Mouse (Mus musculus) MEL (cell line): ENCODE results near the gene Dgcr8. TPM values are rescaled to one million over a fixed set of nuclear protein-coding genes. Genes with fewer than 3 reads are reported as not detected.

Experiments
- DNase-seq: peaks from one replicate; pipeline ENCODE4 v3.0.0; 2011; ENCODE audit warnings: low read depth, low spot score
- H3K27ac ChIP-seq: 2 replicates; pipeline ENCODE4 v1.5.1; 2012; ENCODE audit warnings: low read depth, mild to moderate bottlenecking, control low read depth, low read length, moderate library complexity; ENCODE audit not compliant: control insufficient read depth
- H3K27me3 ChIP-seq, 2 experiments: fragments of 150-350 bp in 1 of 2; sonication (generic) in 1 of 2; 2 replicates each; pipeline ENCODE4 v1.6.1; 2012; ENCODE audit warnings: low read length in 2 of 2, mild to moderate bottlenecking in 2 of 2, improper control_type of control experiment in 1 of 2, moderate library complexity in 1 of 2; ENCODE audit not compliant: insufficient read depth in 2 of 2, control insufficient read depth in 1 of 2
- H3K36me3 ChIP-seq, 2 experiments: 2 replicates each; pipeline ENCODE4 v1.6.1; 2012 to 2014; ENCODE audit warnings: low read length in 2 of 2, improper control_type of control experiment in 1 of 2, inconsistent platforms in 1 of 2, mild to moderate bottlenecking in 1 of 2; ENCODE audit not compliant: insufficient read depth in 2 of 2, control insufficient read depth in 1 of 2
- H3K4me1 ChIP-seq, 2 experiments: fragments of 150-350 bp in 1 of 2; sonication (generic) in 1 of 2; 2 replicates each; pipeline ENCODE4 v1.6.1; 2012; ENCODE audit warnings: low read length in 2 of 2, improper control_type of control experiment in 1 of 2, mild to moderate bottlenecking in 1 of 2; ENCODE audit not compliant: insufficient read depth in 2 of 2, control insufficient read depth in 1 of 2
- H3K4me3 ChIP-seq, 2 experiments: fragments of 150-350 bp in 1 of 2; sonication (generic) in 1 of 2; 2 replicates each; pipeline ENCODE4 v1.5.1; 2012; ENCODE audit warnings: low read depth in 2 of 2, low read length in 2 of 2, mild to moderate bottlenecking in 2 of 2, moderate library complexity in 2 of 2, control low read depth in 1 of 2, improper control_type of control experiment in 1 of 2; ENCODE audit not compliant: control insufficient read depth in 1 of 2, insufficient read depth in 1 of 2
- H3K79me2 ChIP-seq: 2 replicates; pipeline ENCODE4 v1.6.1; 2012; ENCODE audit warnings: mild to moderate bottlenecking, low read length, moderate library complexity; ENCODE audit not compliant: control insufficient read depth, poor library complexity, insufficient read depth
- H3K9ac ChIP-seq: 2 replicates; pipeline ENCODE4 v1.6.1; 2012; ENCODE audit warnings: low read depth, mild to moderate bottlenecking, control low read depth, low read length, moderate library complexity; ENCODE audit not compliant: control insufficient read depth, poor library complexity, severe bottlenecking
- H3K9me3 ChIP-seq: fragments of 150-350 bp; sonication (generic); replicated peaks from 2 replicates; pipeline ENCODE4 v1.6.1; 2012; ENCODE audit warnings: mild to moderate bottlenecking, low read length, improper control_type of control experiment, moderate library complexity; ENCODE audit not compliant: insufficient read depth
- CHD1 ChIP-seq: IDR thresholded peaks from 2 replicates; pipeline ENCODE4 v1.6.1; 2012; ENCODE audit warnings: low read depth, mild to moderate bottlenecking, inconsistent platforms, low read length, improper control_type of control experiment
- CTCF ChIP-seq, 3 experiments: IDR thresholded peaks in 2 of 3; conservative IDR thresholded peaks in 1 of 3; 2 replicates each; pipeline ENCODE4 v1.5.1; 2011 to 2012; ENCODE audit warnings: low read length in 3 of 3, low read depth in 2 of 3, mild to moderate bottlenecking in 2 of 3, improper control_type of control experiment in 1 of 3, inconsistent platforms in 1 of 3, mixed read lengths in 1 of 3, moderate library complexity in 1 of 3; ENCODE audit not compliant: control insufficient read depth in 1 of 3, insufficient read depth in 1 of 3, poor library complexity in 1 of 3, severe bottlenecking in 1 of 3
- ELF1 ChIP-seq: IDR thresholded peaks from 2 replicates; pipeline ENCODE4 v1.6.1; 2014; ENCODE audit warnings: low read depth, mild to moderate bottlenecking, inconsistent platforms, low read length, improper control_type of control experiment, moderate library complexity
- EP300 ChIP-seq, 2 experiments: IDR thresholded peaks; 2 replicates each; pipeline ENCODE4 v1.6.1; 2011; ENCODE audit warnings: improper control_type of control experiment in 2 of 2, low read length in 2 of 2, low read depth in 1 of 2, mild to moderate bottlenecking in 1 of 2
- GABPA ChIP-seq: IDR thresholded peaks from 2 replicates; pipeline ENCODE4 v1.6.1; 2012; ENCODE audit warnings: low read depth, mild to moderate bottlenecking, inconsistent platforms, low read length, improper control_type of control experiment, moderate library complexity
- GATA1 ChIP-seq: IDR thresholded peaks from 2 replicates; pipeline ENCODE4 v1.6.1; 2011; ENCODE audit warnings: low read depth, low read length, improper control_type of control experiment
- HCFC1 ChIP-seq: IDR thresholded peaks from 2 replicates; pipeline ENCODE4 v1.6.1; 2012; ENCODE audit warnings: low read depth, mild to moderate bottlenecking, inconsistent platforms, low read length, improper control_type of control experiment, moderate library complexity
- JUND ChIP-seq: IDR thresholded peaks from 2 replicates; pipeline ENCODE4 v1.6.1; 2011; ENCODE audit warnings: low read depth, mild to moderate bottlenecking, improper control_type of control experiment, low read length
- MAX ChIP-seq: IDR thresholded peaks from 2 replicates; pipeline ENCODE4 v1.6.1; 2011; ENCODE audit warnings: low read length, improper control_type of control experiment
- MYB ChIP-seq: IDR thresholded peaks from 2 replicates; pipeline ENCODE4 v1.6.1; 2011; ENCODE audit warnings: mild to moderate bottlenecking, low read depth, low read length, improper control_type of control experiment
- MYC ChIP-seq: IDR thresholded peaks from 2 replicates; pipeline ENCODE4 v1.6.1; 2011; ENCODE audit warnings: low read depth, mild to moderate bottlenecking, low read length, improper control_type of control experiment, moderate library complexity
- NRF1 ChIP-seq: IDR thresholded peaks from 2 replicates; pipeline ENCODE4 v1.6.1; 2014; ENCODE audit warnings: low read depth, mild to moderate bottlenecking, inconsistent platforms, low read length, improper control_type of control experiment, moderate library complexity; ENCODE audit not compliant: poor library complexity, insufficient read depth, severe bottlenecking
- POLR2A ChIP-seq, 2 experiments: IDR thresholded peaks; 2 replicates each; pipeline ENCODE4 v1.6.1; 2011 to 2012; ENCODE audit warnings: low read length in 2 of 2, mild to moderate bottlenecking in 2 of 2, control low read depth in 1 of 2, improper control_type of control experiment in 1 of 2, low read depth in 1 of 2, moderate library complexity in 1 of 2; ENCODE audit not compliant: control insufficient read depth in 1 of 2, insufficient read depth in 1 of 2, poor library complexity in 1 of 2
- POLR2AphosphoS2 ChIP-seq: IDR thresholded peaks from 2 replicates; pipeline ENCODE4 v1.6.1; 2011; ENCODE audit warnings: low read length, improper control_type of control experiment
- POLR2AphosphoS5 ChIP-seq: IDR thresholded peaks from 2 replicates; pipeline ENCODE4 v1.6.1; 2012; ENCODE audit warnings: low read depth, borderline replicate concordance, mild to moderate bottlenecking, inconsistent platforms, low read length, moderate library complexity, mixed read lengths
- RCOR1 ChIP-seq: IDR thresholded peaks from 2 replicates; pipeline ENCODE4 v1.6.1; 2012; ENCODE audit warnings: low read depth, mild to moderate bottlenecking, inconsistent platforms, low read length, improper control_type of control experiment
- SIN3A ChIP-seq: IDR thresholded peaks from 2 replicates; pipeline ENCODE4 v1.6.1; 2012; ENCODE audit warnings: low read length, improper control_type of control experiment, inconsistent platforms
- SMC3 ChIP-seq: IDR thresholded peaks from 2 replicates; pipeline ENCODE4 v1.6.1; 2011; ENCODE audit warnings: low read depth, low read length, improper control_type of control experiment
- TBP ChIP-seq: IDR thresholded peaks from 2 replicates; pipeline ENCODE4 v1.8.0; 2011; ENCODE audit warnings: low read depth, low read length, improper control_type of control experiment
- TCF12 ChIP-seq: IDR thresholded peaks from 2 replicates; pipeline ENCODE4 v1.6.1; 2014; ENCODE audit warnings: low read depth, mild to moderate bottlenecking, inconsistent platforms, low read length, improper control_type of control experiment, moderate library complexity
- UBTF ChIP-seq: IDR thresholded peaks from 2 replicates; pipeline ENCODE4 v1.6.1; 2012; ENCODE audit warnings: low read depth, mild to moderate bottlenecking, inconsistent platforms, low read length, improper control_type of control experiment, moderate library complexity, borderline replicate concordance; ENCODE audit not compliant: insufficient read depth
- USF1 ChIP-seq: IDR thresholded peaks from 2 replicates; pipeline ENCODE4 v1.6.1; 2014; ENCODE audit warnings: low read depth, mild to moderate bottlenecking, inconsistent platforms, low read length, improper control_type of control experiment, moderate library complexity
- ZKSCAN1 ChIP-seq: IDR thresholded peaks from 2 replicates; pipeline ENCODE4 v1.6.1; 2012; ENCODE audit warnings: low read depth, mild to moderate bottlenecking, inconsistent platforms, low read length, improper control_type of control experiment, moderate library complexity
- ZMIZ1 ChIP-seq: IDR thresholded peaks from 2 replicates; pipeline ENCODE4 v1.6.1; 2012; ENCODE audit warnings: low read depth, mild to moderate bottlenecking, inconsistent platforms, low read length, improper control_type of control experiment, moderate library complexity
- ZNF384 ChIP-seq: IDR thresholded peaks from 2 replicates; pipeline ENCODE4 v1.6.1; 2012; ENCODE audit warnings: low read depth, mild to moderate bottlenecking, inconsistent platforms, low read length, improper control_type of control experiment
- polyA plus RNA-seq, 2 experiments: library from polyadenylated mRNA; stranded (reverse) in 1 of 2; unstranded in 1 of 2; fragments of >175 nt in 1 of 2; fragments of >200 nt in 1 of 2; gene quantifications; 2 replicates each; pipeline versions ENCODE4 v1.2.1 to v1.2.4; 2012; ENCODE audit warnings: low replicate concordance in 2 of 2, low read depth in 1 of 2; ENCODE audit not compliant: insufficient read length in 2 of 2, insufficient read depth in 1 of 2, missing spikeins in 1 of 2
- total RNA-seq: library from RNA; depleted of rRNA; stranded (reverse); fragments of 300-350 nt; gene quantifications from 2 replicates; pipeline ENCODE4 v1.2.3, GENCODE M21; 2012

Gene Dgcr8
- total and polyA plus RNA-seq, 3 experiments, result 39.6 to 40.3 TPM; not detected in 1

- TF ChIP-seq GABPA, result no peak
- TF ChIP-seq, all 39 proteins: peak for 0
These were observed 13.9 kb downstream of the Dgcr8 start (continued) for GRCm38 (mm10) chr16:18275166-18275565.

GRCm38 (mm10) chr16:18268182-18268581 lies 20.9 kb downstream of the Dgcr8 start:
- peaks cover 23 to 62% of the 10 kb centered on the region in 2 experiments for H3K36me3 ChIP-seq

GRCm38 (mm10) chr16:18265024-18265423 lies 24.0 kb downstream of the Dgcr8 start:
- no peak overlapping the region for H3K9ac ChIP-seq
- no peaks in the 10 kb centered on the region for H3K27me3 ChIP-seq
- H3K9me3 ChIP-seq, result no peaks in the 10 kb centered on the region
- TF ChIP-seq NRF1 (no peak), POLR2A (IDR thresholded peaks at IDR 0.05; ENCODE audit: control insufficient read depth in 1 of 2, insufficient read depth in 1 of 2, low read depth in 1 of 2, low read length in 2 of 2, poor library complexity in 1 of 2) (no peak), TBP (no peak), EP300 (IDR thresholded peaks at IDR 0.05; ENCODE audit: low read depth in 1 of 2, low read length in 2 of 2) (peak; percentile 23 to 55; a peak in 2 of 4 replicates), POLR2AphosphoS2 (no peak), ZMIZ1 (no peak), ELF1 (no peak), HCFC1 (no peak), SMC3 (no peak), MAX (no peak), ZKSCAN1 (no peak), GATA1 (peak; percentile 55; the same call in 1 of the 2 replicates), RCOR1 (no peak), ZNF384 (peak; percentile 84), JUND (no peak), MYB (no peak), UBTF (no peak), TCF12 (no peak), POLR2AphosphoS5 (no peak), SIN3A (peak; percentile 36; the same call in 1 of the 2 replicates), CHD1 (no peak), USF1 (no peak)
- no peak overlapping the region for H3K4me3 ChIP-seq
- peaks cover 23 to 50% of the 10 kb centered on the region in 2 experiments for H3K36me3 ChIP-seq
- H3K27ac ChIP-seq, result no peak overlapping the region; the same call in 1 of the 2 replicates
- peak; percentile 59 for DNase-seq
- H3K79me2 ChIP-seq, result no peaks in the 10 kb centered on the region
- peaks cover 4 to 15% of the 10 kb centered on the region in 2 experiments; a peak in 3 of 4 replicates for H3K4me1 ChIP-seq

More at GRCm38 (mm10) chr16:18268182-18268581, 20.9 kb downstream of the Dgcr8 start:
- H3K27me3 ChIP-seq, result no peaks in the 10 kb centered on the region
- TF ChIP-seq CTCF (IDR thresholded peaks at IDR 0.05 in 2 of 3, conservative IDR thresholded peaks at IDR 0.05 in 1 of 3; ENCODE audit: control insufficient read depth in 1 of 3, insufficient read depth in 1 of 3, low read depth in 2 of 3, low read length in 3 of 3, poor library complexity in 1 of 3, severe bottlenecking in 1 of 3) (peak in 2 of 3 experiments; percentile 42 to 43; a peak in 4 of 6 replicates), MYC (no peak)
- no peak overlapping the region for H3K27ac ChIP-seq
- DNase-seq, result peak; percentile 64
- peaks cover 4 to 15% of the 10 kb centered on the region in 2 experiments; a peak in 3 of 4 replicates for H3K4me1 ChIP-seq
- H3K9me3 ChIP-seq, result no peaks in the 10 kb centered on the region
- H3K79me2 ChIP-seq, result no peaks in the 10 kb centered on the region
- H3K4me3 ChIP-seq, result no peak overlapping the region
- no peak overlapping the region for H3K9ac ChIP-seq
